Mouse (Mus musculus): ENCODE measurements around the gene Acp7. TPM values are rescaled to one million over a fixed set of nuclear protein-coding genes. Genes with fewer than 3 reads are reported as not detected.

Gene Acp7
- polyA plus RNA-seq, 1 experiment from 2014 or later, result not detected

Small RNA genes lying within 50 kb of the gene (microRNA-seq; reads per million reads assigned to microRNA genes)
- gene Mir7049, result not detected

Other genes starting within 250 kb of the Acp7 start
- 51.2 and 53.8 TPM in 2 replicates for gene Med29, start 238.6 kb downstream of the Acp7 start, polyA plus RNA-seq (2015; fragmentation: Nextera tagmentation; extraction: Ambion mirVana)
- gene Paf1, start 238.4 kb downstream of the Acp7 start, polyA plus RNA-seq (2015; fragmentation: Nextera tagmentation; extraction: Ambion mirVana), result 80.7 and 88.2 TPM in 2 replicates
- gene Gmfg, start 193.9 kb downstream of the Acp7 start, polyA plus RNA-seq (2015; fragmentation: Nextera tagmentation; extraction: Ambion mirVana), result 36.5 and 38.9 TPM in 2 replicates
- 3.1 and 3.8 TPM in 2 replicates for gene Lrfn1, start 179.4 kb downstream of the Acp7 start, polyA plus RNA-seq (2015; fragmentation: Nextera tagmentation; extraction: Ambion mirVana)
- gene Ifnl2, start 120.9 kb downstream of the Acp7 start, polyA plus RNA-seq (2015; fragmentation: Nextera tagmentation; extraction: Ambion mirVana), result not detected in 2 replicates
- gene Ifnl3, start 108.5 kb downstream of the Acp7 start, polyA plus RNA-seq (2015; fragmentation: Nextera tagmentation; extraction: Ambion mirVana), result not detected in 2 replicates
- 0.53 TPM in 1 of 2 replicates, not detected in the other for gene Sycn, start 90.4 kb downstream of the Acp7 start, polyA plus RNA-seq (2015; fragmentation: Nextera tagmentation; extraction: Ambion mirVana)
- gene Nccrp1, start 84.1 kb downstream of the Acp7 start, polyA plus RNA-seq (2015; fragmentation: Nextera tagmentation; extraction: Ambion mirVana), result not detected in 2 replicates
- 21.3 and 21.6 TPM in 2 replicates for gene Samd4b, start 33.2 kb downstream of the Acp7 start, polyA plus RNA-seq (2015; fragmentation: Nextera tagmentation; extraction: Ambion mirVana)
- gene Pak4, start 33.1 kb downstream of the Acp7 start, polyA plus RNA-seq (2015; fragmentation: Nextera tagmentation; extraction: Ambion mirVana), result 55.4 and 60.8 TPM in 2 replicates
- gene Fbxo27, start 61.5 kb upstream of the Acp7 start, polyA plus RNA-seq (2015; fragmentation: Nextera tagmentation; extraction: Ambion mirVana), result 6.3 and 6.5 TPM in 2 replicates
- 15.6 and 16.3 TPM in 2 replicates for gene Fbxo17, start 85.5 kb upstream of the Acp7 start, polyA plus RNA-seq (2015; fragmentation: Nextera tagmentation; extraction: Ambion mirVana)
- gene Mrps12, start 110.5 kb upstream of the Acp7 start, polyA plus RNA-seq (2015; fragmentation: Nextera tagmentation; extraction: Ambion mirVana), result 116 and 124 TPM in 2 replicates
- 27.2 and 27.7 TPM in 2 replicates for gene Sars2, start 110.7 kb upstream of the Acp7 start, polyA plus RNA-seq (2015; fragmentation: Nextera tagmentation; extraction: Ambion mirVana)
- gene Ccer2, start 124.8 kb upstream of the Acp7 start, polyA plus RNA-seq (2015; fragmentation: Nextera tagmentation; extraction: Ambion mirVana), result not detected in 2 replicates
- gene Sirt2, start 135.4 kb upstream of the Acp7 start, polyA plus RNA-seq (2015; fragmentation: Nextera tagmentation; extraction: Ambion mirVana), result 59.5 and 65.2 TPM in 2 replicates
- 36.9 and 38.7 TPM in 2 replicates for gene Nfkbib, start 136.2 kb upstream of the Acp7 start, polyA plus RNA-seq (2015; fragmentation: Nextera tagmentation; extraction: Ambion mirVana)
- gene Rinl, start 157.6 kb upstream of the Acp7 start, polyA plus RNA-seq (2015; fragmentation: Nextera tagmentation; extraction: Ambion mirVana), result 7.1 and 8.8 TPM in 2 replicates
- 254 and 264 TPM in 2 replicates for gene Hnrnpl, start 177.2 kb upstream of the Acp7 start, polyA plus RNA-seq (2015; fragmentation: Nextera tagmentation; extraction: Ambion mirVana)
- 154 and 162 TPM in 2 replicates for gene Ech1, start 193.9 kb upstream of the Acp7 start, polyA plus RNA-seq (2015; fragmentation: Nextera tagmentation; extraction: Ambion mirVana)
- 6.7 and 9.2 TPM in 2 replicates for gene Lgals4, start 202.5 kb upstream of the Acp7 start, polyA plus RNA-seq (2015; fragmentation: Nextera tagmentation; extraction: Ambion mirVana)
- 1.5 and 1.6 TPM in 2 replicates for gene Lgals7, start 232.5 kb upstream of the Acp7 start, polyA plus RNA-seq (2015; fragmentation: Nextera tagmentation; extraction: Ambion mirVana)